Mouse (Mus musculus) layer of hippocampus, adult 2 months (tissue): ENCODE measurements around the gene Gm10190. TPM values are rescaled to one million over a fixed set of nuclear protein-coding genes. Genes with fewer than 3 reads are reported as not detected.
"Not testable (repeated sequence)": the region's sequence is repeated elsewhere in the genome, so short reads cannot be mapped to it uniquely, and the experiment has no call there.

Source experiments
- DNase-seq, 2 experiments: peaks; one replicate each; pipeline ENCODE4 v3.0.0; 2022; ENCODE audit warnings: low spot score in 2 of 2
- H3K27ac ChIP-seq: fragments of 200-600 bp; 2 replicates; pipeline ENCODE4 v1.8.1; 2022
- H3K4me3 ChIP-seq: fragments of 200-600 bp; 2 replicates; pipeline ENCODE4 v1.8.1; 2022; ENCODE audit warnings: mild to moderate bottlenecking
- CTCF ChIP-seq: fragments of 200-600 bp; conservative IDR thresholded peaks from 2 replicates; pipeline ENCODE4 v1.8.1; 2022; ENCODE audit warnings: antibody characterized with exemption, mild to moderate bottlenecking, moderate library complexity
- long read RNA-seq, 2 experiments: library from polyadenylated mRNA; stranded (forward); transcript quantifications; one replicate each; pipeline ENCODE4 v2.0.0; 2021; ENCODE audit warnings: borderline mapping rate in 2 of 2
- total RNA-seq, 2 experiments: library from RNA; stranded (reverse); gene quantifications; 2 replicates each; pipeline ENCODE4 v1.2.3; 2021

The Gm10190 gene
- 1 to 10 TPM in 1 of 2 experiments, not detected in 1; 1.5 TPM for total RNA-seq
- long read RNA-seq, experiment 1, partial matches to known transcripts = 0 of 2 reads
- long read RNA-seq, experiment 1, other reads (novel, unspliced or antisense) = 0 of 2 reads
- long read RNA-seq, experiment 2, partial matches to known transcripts = 0 of 2 reads
- long read RNA-seq, experiment 2, other reads (novel, unspliced or antisense) = 0 of 2 reads

- 0 out of 2 replicates have a peak, but pooled peaks have one; percentile 4 for TF ChIP-seq CTCF
- peak within 1 kb of the TSS; percentile 92 for H3K27ac ChIP-seq
- H3K4me3 ChIP-seq = peak within 1 kb of the TSS; percentile 78
- peak; percentile 81 to 86 for DNase-seq
These were observed at the start of gene Gm10190 for GRCm38 (mm10) chr17:80372989-80373725. Gene Gm10190, minus strand, starts transcription at chr17:80373541.

DNA sequence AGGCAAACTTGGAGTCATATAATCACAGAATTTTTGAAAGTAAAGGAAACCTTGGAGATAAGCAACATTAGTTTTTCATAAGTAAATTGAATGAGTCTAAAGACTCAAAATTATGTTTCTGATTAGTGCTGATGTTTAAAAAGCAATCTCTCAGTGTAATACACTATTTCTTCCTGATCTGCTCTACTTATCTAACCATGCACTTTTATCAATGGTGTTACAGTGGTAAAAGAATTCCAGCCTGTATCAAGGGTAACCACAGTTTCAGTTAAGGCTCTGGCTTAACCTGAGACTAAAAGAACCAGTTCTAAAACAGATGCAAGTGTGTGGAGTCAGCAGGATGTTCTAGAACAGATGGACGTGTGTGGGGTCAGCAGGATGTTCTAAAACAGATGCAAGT, 47.7 kb upstream of the Gm10190 start:
- H3K4me3 ChIP-seq = no peak overlapping the region
- no peak overlapping the region for H3K27ac ChIP-seq
- TF ChIP-seq CTCF = no peak
- no peak for DNase-seq

DNA sequence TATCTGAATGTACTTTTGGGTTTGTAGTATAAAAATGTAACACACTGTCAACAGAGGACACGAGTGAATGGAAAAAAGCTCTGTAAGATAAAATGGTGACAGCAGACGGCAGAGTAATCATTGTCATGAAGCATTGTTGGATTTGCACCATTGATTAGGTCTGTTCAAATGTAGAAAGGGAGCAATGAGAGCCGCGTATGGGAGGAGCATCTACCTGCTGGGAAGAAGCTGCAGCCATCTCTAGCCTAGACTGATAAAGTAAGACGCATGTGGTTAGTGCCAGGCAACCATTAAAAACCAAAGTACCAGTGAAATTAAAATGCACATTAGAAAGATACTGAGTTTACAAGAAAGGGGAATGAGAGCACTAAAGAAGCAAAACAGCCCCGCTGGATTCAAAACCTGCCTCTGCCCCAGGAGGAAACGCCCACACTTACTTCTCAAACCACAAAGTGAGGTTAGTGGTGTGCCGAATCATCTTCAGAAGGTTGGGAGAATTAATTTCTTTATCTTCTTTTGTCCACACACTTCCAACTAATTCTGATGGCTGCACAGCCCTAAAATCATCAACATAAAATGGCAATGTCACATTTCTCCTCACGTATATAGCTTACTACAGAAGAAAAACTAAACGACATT, 45.4 kb upstream of the Gm10190 start:
- Histone ChIP-seq H3K27ac (no peak overlapping the region), H3K4me3 (no peak overlapping the region)
- TF ChIP-seq CTCF = no peak
- no peak for DNase-seq

GRCm38 (mm10) chr17:80411182-80411581, 37.8 kb upstream of the Gm10190 start:
- Histone ChIP-seq H3K4me3 (no peak overlapping the region), H3K27ac (no peak overlapping the region)
- DNase-seq = no peak
- peak; percentile 72 for TF ChIP-seq CTCF

DNA sequence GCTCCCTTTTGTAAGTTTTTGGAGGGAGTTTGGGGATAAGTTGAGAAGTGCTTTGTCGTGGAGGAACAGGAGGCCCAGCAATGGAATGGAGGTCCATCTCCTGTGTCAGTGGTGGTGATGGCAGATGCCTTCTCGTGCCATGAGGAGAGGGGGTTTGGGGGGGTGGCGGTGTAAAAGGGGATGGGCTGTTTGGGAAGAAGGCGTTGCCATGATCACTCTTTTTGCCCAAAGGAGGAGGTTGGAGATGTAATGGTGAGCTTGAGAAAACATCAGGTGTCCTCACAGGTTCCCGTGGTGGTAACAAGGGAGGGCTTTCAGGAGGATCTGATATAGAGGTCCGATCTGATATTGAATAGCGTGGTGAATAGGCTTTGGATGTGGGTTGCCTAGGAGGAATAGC, 24.9 kb upstream of the Gm10190 start:
- H3K4me3 ChIP-seq = no peak overlapping the region
- TF ChIP-seq CTCF = no peak
- no peak overlapping the region for H3K27ac ChIP-seq
- no peak for DNase-seq

- Histone ChIP-seq H3K27ac (no peak overlapping the region), H3K4me3 (peak overlapping the region; percentile 62)
- peak; percentile 29 for TF ChIP-seq CTCF
- no peak for DNase-seq
These were observed 18.4 kb upstream of the Gm10190 start for GRCm38 (mm10) chr17:80391423-80392403.

DNA sequence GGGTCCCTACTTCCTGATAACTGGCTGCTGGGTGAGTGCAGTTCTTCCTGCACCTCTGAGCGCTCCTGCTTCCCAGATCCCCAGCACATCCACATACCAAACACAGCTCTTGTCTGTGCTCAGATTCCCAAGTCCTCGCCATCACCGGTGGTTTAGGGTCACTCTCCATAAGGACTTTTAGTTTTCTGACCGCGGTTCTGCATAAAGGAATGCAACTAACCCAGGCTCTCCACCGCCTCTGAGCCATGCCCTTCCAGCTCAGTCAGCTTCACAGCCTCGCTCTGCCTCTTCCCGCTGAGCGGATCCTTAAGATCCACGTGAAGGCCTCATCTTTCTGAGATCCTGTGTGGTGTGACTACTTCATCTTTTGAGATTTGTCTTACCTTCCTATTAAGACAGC, 16.7 kb upstream of the Gm10190 start:
- DNase-seq = no peak
- Histone ChIP-seq H3K4me3 (no peak overlapping the region), H3K27ac (no peak overlapping the region)
- no peak for TF ChIP-seq CTCF

- Histone ChIP-seq H3K4me3 (no peak overlapping the region), H3K27ac (no peak overlapping the region)
- DNase-seq = no peak
- no peak for TF ChIP-seq CTCF
These were observed 12.3 kb upstream of the Gm10190 start for GRCm38 (mm10) chr17:80385671-80386070.

- not testable (repeated sequence) for DNase-seq, H3K27ac ChIP-seq, H3K4me3 ChIP-seq
These were observed 5.0 kb upstream of the Gm10190 start for GRCm38 (mm10) chr17:80378386-80378785.

GRCm38 (mm10) chr17:80373726-80374096, 370 bp upstream of the Gm10190 start:
- TF ChIP-seq CTCF = no peak
- peak in 1 of 2 experiments; percentile 12 for DNase-seq
- H3K4me3 ChIP-seq = peak overlapping the region; percentile 78
- H3K27ac ChIP-seq = peak overlapping the region; percentile 88

DNA sequence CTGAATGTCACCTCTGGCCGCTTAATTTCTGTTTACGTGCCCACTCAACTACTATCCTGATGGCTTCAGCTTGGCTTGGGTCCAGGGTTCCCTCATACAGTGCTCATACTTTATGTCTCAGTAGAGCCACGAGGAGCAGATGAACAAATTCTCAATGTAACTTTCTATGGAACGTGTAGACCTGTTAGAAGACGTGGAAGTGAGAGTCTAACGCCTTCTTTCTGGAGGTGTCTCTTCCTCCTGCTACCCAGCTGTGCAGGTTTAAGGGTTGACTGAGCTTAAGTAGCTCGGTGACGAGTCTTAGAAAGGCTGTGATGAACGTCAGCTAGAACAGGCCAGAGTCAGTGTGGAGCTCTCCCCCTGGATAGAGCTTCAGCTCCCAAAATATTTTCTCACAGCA, 4.7 kb downstream of the Gm10190 start:
- Histone ChIP-seq H3K27ac (no peak overlapping the region), H3K4me3 (no peak overlapping the region)
- no peak for TF ChIP-seq CTCF
- no peak for DNase-seq

GRCm38 (mm10) chr17:80367276-80367675, 6.1 kb downstream of the Gm10190 start:
- TF ChIP-seq CTCF = peak; percentile 65
- no peak overlapping the region for H3K27ac ChIP-seq
- no peak for DNase-seq
- H3K4me3 ChIP-seq = no peak overlapping the region
